Mouse (Mus musculus) megakaryocyte, adult 5-6 weeks (primary cell): ENCODE measurements around the gene Clasp2. TPM values are rescaled to one million over a fixed set of nuclear protein-coding genes. Genes with fewer than 3 reads are reported as not detected.

Experiments
- ATAC-seq: 2 replicates; pipeline ENCODE4 v1.8.0; 2016; ENCODE audit warnings: mild to moderate bottlenecking, inconsistent platforms; ENCODE audit not compliant: poor library complexity, severe bottlenecking
- total RNA-seq, 2 experiments: library from RNA; stranded (forward) in 1 of 2; stranded (reverse) in 1 of 2; fragments of 153-499, 151-499 nt in 1 of 2; fragments of 221-1000, 200-1000 nt in 1 of 2; gene quantifications; 2 replicates each; pipeline versions ENCODE4 v1.2.3 to v1.2.4; 2015 to 2017

Gene Clasp2
- 32.2 and 36.0 TPM in 2 replicates for total RNA-seq (2015)
- 32.2 and 35.8 TPM in 2 replicates for total RNA-seq (2017)

- ATAC-seq: peak; percentile 73
Measured at GRCm38 (mm10) chr9:113741108-113741636, at the start of gene Clasp2. TSS of gene Clasp2 (plus strand) at chr9:113741473.

DNA sequence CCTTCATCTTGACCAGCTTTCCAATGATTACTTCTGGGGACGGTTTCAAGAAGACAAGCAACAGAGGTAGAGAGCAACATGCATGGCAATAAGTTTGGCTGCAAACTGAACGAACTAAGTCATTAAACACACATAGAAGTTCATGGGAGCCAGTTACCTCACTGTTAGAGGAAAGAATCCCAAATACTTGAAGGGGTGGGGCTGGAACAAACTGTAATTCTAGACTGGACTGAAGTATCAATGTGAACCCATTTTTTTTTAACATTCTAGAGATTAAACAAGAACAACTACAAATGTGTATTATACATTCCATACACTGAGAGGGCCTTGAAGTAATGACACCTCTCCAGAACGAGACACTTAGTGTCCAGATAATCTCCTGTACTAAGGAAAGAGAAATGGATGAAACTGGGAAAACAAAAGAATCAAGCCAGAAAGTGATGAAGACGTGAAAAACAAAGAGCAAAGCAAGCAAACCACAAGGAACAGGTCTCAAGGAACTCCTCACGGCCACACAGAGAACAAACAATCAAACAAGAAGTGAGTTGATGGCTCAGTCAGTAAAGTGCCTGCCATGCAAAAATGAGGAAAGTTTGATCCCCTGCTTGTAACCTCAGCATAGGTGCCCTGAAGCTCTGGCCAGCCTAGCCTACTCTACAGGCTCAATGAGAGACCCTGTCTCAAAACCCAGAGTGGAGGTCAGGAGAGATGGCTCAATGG lies 39.7 kb upstream of the Clasp2 start:
- no peak for ATAC-seq

GRCm38 (mm10) chr9:113706108-113706507 lies 35.2 kb upstream of the Clasp2 start:
- ATAC-seq: no peak

DNA sequence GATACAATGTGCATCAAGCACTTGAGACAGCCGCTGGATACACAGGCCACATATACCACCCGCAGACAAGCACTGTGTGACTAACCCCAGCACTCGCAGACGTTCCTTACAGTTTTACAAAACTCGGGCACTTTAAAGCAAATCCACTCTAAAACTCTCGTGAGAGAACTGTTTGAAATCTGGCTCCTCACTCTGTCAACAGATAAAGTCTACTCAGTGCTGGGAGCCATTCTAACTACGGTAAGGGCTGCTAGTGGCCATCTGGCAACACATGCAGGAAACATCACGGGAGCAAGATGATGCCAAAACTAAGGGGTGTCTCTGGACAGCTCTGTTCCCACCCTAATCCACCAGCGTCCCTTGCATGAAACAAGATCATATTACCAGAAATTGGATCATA lies 34.4 kb upstream of the Clasp2 start:
- ATAC-seq: no peak

DNA sequence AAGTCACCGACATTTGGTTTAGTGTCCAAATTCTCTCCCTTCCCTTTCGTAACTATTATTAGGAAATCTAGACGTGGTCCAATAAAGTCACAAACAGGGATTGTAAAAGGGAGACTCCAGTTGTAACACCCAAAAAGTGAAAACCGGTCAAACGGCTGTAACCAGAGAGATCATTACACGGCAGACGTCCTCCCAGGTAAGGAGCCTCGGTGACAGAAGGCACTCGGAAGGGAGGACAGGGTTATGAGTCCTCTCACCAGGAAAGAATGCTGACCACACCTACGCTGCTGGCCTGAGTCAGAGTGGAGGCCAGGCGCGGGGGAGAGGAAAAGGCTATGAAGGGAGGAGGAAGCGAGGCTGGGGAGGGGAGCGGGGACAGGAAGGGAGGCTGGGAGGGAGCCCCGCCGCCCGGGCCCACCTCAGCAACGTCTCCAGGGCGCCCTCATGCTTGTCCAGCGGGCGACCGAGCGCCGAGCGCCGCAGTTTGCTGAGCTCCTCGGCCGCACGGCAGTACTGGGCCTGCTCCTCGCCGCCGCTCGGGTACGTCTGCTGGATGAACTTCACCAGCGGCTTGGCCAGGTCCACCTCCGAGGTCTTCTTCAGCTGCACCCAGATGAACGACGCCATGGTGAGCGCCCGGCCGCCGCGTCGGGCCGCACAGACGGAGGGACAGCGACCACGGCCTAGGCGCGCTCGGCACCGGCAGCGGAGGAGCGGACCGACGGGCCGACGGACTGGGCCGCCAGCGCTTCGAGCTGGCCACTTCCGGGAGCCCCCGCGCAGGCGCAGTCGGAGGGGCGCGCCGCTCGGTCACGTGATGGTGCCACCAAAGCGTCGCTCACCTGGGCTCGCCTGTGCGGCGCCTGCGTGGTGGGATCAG lies 33.6 kb upstream of the Clasp2 start, which contains the start of gene Pdcd6ip:
Gene Pdcd6ip (minus strand): TSS at position 779 of the 880 bp plus-strand sequence.
- ATAC-seq: peak; percentile 67

DNA sequence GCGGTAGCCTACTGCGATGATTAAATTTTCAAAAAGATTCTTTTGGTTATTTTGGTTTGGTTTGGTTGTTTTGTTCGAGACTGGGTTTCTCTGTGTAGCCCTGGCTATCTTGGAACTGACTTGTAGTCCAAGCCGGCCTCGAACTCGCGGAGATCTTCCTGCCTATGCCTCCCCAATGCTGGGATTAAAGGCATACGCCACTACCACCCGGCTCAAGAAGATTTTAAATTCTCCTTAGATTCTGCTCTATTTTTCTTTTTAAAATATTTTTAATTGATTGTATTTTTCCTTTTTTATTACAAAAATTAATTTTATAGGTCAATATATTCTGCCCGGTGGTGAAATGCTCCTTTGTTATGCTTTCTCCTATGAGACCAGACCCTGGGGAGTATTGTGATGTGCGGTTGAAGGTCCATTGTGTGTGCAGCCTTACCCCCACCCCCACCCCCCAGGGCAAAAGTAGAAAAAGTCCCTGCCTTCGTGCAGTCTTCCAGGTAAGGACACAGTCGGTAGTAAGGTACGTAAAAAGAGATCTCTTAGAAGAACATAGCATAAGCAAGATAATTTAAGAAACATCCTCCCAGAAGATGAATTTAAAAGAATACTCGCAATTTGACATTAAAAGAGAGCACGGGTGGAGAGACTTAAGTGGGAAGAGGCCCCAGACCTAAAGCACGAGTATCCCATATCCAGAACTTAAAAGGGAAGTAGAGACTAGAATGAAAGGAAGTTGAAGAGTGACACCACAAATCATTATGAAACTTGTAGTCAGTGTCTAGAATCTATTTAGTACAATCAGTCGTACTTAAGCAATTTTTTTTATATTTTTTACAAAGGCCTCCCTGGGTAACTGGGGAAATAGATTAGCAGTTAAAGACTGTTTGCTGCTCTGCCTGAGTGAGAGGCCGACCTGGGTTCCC lies 32.7 kb upstream of the Clasp2 start:
- peak; percentile 55 for ATAC-seq

DNA sequence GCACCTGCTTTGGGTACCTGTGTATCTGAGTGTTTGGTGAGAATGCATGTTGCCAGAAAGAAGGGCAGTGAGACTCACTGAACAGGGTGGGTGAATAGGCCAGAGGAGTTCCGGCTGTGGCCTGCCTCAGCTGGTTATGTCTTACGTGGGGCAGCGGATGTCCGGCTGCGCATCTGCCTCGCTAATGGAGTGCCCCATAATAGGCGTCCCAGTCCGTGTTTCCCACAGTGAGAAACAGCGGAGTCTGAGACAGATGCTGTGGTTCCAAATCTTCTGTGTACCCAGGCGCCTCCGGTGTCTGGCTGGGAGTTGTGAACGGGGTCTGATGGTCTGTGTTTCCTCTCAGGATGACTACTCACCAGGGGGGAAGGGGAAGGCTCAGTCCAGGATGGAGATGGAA lies 30.4 kb upstream of the Clasp2 start:
- ATAC-seq: no peak

DNA sequence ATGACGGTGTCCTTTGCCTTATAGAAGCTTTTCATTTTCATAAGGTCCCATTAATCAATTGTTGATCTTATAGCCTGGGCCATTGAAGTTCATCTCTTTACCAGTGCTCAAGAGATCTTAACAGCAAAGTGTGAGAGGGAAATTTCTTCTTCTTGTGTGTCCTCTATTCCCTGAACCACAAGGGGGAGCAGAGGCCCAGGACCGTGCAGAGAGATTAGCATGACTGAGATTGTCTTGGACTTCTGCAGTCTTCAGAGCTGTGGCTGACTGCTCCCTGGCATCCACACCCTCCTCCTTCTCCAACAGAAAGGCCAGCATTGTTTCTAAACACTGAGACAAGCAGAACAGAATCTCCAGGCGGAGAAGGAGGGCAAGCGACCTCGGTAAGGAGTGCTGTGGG lies 22.2 kb upstream of the Clasp2 start:
- ATAC-seq: peak; percentile 74

GRCm38 (mm10) chr9:113724646-113725045 lies 16.6 kb upstream of the Clasp2 start:
- peak; percentile 62 for ATAC-seq

DNA sequence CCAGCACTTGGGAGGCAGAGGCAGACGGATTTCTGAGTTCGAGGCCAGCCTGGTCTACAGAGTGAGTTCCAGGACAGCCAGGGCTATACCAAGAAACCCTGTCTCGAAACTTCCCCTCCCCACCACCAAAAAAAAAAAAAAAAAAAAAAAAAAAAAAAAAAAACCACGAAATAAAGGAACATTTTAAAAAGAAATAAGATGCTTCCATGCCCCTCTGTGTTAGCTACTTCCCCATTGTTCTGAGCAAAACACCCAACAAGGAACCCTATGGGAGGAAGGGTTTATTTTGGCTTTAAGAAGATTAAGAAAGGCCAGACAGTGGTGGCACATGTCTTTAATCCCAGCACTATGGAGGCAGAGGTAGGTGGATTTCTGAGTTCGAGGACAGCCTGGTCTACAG lies 15.7 kb upstream of the Clasp2 start:
- ATAC-seq: peak; percentile 23

DNA sequence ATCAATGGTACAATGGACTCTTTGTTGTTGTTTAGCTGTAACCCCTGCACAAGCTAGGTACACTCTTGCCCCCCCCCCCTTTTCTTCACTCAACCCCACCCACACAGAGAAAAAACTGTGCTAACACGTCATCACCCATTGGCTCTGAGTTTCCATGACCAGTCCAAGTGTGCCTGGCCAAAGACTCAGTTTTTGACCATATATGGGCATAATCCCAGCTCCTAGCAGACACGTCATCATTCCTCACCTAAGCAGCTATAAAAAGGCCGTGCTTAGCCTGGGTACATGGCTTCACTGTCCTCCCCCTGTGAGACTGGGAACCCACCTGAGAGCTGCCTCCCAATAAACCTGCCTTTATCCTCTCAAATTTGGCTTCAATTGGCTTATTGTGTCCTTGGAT lies 15.1 kb upstream of the Clasp2 start:
- no peak for ATAC-seq

DNA sequence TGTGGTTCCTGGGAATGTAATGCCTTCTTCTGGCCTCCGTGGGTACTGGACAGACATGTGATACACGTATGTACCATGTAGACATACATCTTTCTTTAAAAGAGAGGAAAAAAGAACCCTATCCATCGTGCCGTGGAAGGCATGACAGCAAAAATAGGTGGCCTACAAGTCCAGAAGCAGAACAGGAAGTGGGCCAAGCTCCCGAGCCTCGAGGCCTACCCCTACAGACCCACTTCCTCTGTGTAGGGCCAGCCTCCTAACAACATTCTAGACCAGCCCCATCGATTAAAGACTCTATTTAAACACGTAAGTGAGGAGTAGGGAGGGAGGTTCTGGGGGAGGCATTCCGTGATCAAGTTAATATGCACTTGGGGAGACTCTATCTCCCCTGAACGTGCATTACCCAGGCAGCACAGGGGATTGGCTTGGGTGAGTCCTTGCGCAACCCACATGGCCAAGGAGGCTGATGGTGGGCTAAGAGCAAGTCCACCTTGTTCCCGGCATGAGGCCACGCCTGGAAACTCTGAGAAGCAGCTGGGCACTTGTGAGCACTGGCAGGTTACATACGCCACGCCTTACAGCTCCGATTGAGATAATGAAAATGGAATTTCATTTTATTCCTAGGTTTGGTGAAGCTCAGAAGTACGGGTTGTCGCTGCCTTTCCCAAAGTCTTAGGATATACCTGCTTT lies 14.1 kb upstream of the Clasp2 start:
- ATAC-seq: peak; percentile 81

- ATAC-seq: no peak
Measured at GRCm38 (mm10) chr9:113731540-113731939, 9.7 kb upstream of the Clasp2 start.

- no peak for ATAC-seq
Measured at GRCm38 (mm10) chr9:113735920-113736319, 5.4 kb upstream of the Clasp2 start.

GRCm38 (mm10) chr9:113738021-113738420 lies 3.3 kb upstream of the Clasp2 start:
- no peak for ATAC-seq

DNA sequence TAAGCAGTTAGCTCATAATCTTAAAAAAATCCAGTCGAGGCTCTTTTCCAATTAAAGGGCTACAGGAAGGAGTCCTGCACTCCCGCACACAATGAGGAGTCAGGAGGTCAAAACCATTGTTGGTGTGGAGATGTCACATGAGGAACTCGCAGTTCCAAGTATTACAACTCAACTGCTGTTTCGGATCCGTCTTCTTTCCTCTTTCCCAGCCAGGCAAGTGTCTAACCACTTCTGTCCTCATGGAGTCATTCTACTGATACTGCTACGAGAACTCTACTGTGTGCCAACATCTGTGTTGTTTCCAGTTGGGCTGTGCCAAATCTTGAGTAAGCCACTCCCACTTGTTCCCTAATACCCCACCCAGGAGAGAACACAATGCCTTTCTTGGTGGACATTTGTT lies 2.3 kb upstream of the Clasp2 start:
- ATAC-seq: no peak

DNA sequence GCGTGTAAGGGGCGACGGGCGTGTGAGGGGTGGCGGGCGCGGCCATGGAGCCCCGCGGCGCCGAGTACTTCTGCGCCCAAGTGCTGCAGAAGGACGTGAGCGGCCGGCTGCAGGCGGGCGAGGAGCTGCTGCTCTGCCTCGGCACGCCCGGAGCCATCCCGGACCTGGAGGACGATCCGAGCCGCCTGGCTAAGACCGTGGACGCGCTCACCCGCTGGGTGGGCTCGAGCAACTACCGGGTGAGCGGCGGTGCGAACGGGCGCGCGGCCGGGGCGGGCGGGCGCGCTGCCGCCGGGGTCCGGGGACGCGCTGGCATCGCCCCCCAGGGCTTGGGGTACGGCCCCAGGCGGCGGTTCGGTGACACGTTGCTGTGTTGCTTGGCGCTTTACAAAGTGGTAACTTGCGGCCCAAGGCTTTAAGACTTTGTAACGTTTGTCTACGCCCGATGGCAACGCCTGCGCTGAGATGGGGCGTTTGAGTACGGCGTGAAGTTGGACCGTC lies 414 bp downstream of the Clasp2 start:
- peak; percentile 33 for ATAC-seq

DNA sequence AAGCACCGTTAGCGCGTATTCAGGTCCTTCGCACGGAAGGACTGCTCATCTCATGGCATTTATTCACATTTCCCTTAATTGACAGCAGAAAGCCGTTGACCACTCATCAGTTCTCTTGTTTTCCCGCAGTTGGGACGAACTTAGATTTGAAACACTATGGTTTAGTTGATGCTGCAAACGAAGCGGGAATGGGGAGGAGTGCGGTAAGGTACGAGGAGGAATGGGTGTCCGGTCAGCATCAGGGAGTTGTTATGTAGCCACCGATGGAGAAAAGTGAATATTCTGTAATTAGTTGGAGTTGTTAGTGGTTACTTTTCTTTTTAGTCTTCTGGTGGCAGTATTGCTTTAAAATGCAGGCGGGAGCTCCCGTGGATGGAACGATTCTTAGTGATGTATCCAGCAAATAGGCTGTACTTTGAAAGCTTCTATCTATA lies 1.1 kb downstream of the Clasp2 start:
- ATAC-seq: 0 out of 2 replicates have a peak, but pooled peaks have one; percentile 1

- peak; percentile 39 for ATAC-seq
Measured at GRCm38 (mm10) chr9:113743291-113743690, 2.0 kb downstream of the Clasp2 start.

- ATAC-seq: no peak
Measured at GRCm38 (mm10) chr9:113749356-113749755, 8.1 kb downstream of the Clasp2 start.
